Mouse (Mus musculus) cerebellum, adult 11-12 months (tissue): Measurements from ENCODE around the gene Gm10181.
A peak's percentile ranks its signal among the peaks of the same experiment; 100 is the strongest.
"Not testable (repeated sequence)": the region's sequence is repeated elsewhere in the genome, so short reads cannot be mapped to it uniquely, and the experiment has no call there.

ENCODE experiments used
- DNase-seq: peaks from one replicate; pipeline ENCODE4 v3.0.0; 2022

The Gm10181 gene

GRCm38 (mm10) chr9:25089122-25089521 is at the start of gene Gm10181:
Gene Gm10181 (plus strand): TSS chr9:25089422.
- no peak for DNase-seq

DNA sequence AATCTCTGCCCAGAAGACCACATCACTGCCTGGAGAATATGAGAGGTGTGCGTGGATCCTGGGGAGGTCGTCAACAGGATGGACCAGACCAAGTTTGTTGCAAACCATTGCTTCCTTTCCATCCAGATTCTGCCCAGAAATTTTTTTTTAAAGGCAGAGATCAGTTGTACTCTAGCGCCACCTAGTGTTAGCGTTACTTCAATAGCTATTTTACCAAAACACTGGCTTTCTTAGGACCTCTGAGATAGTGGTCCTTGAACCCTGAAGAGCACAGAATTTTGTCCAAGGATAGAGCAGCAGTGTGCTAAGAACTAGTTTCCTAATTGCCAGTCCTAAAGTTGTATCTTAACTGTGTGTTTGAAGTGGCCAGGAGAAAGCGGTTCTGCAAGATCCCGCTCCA is 47.6 kb upstream of the Gm10181 start:
- no peak for DNase-seq

DNA sequence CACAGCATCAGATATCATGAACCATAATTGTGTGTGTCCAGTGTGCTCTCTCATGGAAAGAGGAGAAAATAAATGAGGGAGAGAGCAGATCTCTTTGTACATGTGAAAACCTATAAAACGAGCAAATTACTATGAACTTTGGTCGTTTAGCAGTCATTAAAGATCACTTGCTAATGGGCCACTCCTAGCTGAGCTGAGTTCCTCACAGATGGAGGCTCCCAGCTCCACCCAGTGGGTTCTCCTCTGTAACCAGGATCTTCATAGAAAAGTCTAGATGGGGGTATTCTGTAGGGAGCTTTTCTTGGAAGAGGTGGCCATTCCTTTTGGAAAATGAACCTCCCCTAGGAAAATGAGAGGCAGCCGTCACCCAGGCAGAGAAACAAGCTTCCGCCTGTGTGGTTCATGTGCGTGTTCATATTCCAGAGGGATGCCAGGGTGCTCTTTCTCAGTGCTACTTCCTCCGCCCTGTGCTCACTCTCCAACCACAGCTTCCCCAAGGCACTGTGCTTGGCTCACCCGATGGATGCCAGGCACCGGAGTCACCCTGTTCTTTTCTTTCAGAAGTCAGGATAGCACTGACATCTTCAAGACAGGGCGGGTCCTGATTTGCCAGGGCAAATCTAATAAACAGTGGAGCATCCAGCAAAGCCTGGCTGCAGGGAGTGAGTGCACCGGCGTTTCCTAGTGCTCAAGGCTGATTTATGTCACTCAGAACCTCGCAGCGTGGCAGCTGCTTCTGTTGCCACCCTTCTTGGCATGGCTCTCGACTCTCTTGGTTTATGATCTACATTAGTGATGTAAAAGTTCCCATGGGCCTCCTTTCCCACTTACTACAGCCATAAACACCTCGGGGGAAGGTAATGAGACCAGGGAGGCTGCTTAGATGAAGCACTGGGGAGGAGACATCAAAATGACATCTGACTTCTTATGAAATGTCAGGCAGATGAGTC is 46.8 kb upstream of the Gm10181 start:
- no peak for DNase-seq

DNA sequence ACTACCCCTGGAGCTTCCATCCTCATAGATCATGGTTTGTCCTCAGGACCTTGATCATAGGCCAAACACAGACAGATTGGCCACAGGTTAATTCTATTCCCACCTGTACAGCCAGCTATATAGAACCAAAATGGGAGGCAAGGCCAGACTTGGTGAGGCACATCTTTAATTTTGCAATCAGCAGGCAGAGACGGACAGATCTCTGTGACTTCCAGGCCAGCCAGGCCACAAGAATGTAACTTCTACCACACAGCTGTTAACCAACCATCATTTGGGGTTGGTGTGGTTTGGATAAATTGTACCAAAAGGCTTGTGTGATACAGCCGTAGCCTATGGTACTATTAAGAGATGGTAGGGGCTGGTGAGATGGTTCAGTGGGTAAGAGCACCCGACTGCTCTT is 44.9 kb upstream of the Gm10181 start:
- no peak for DNase-seq

GRCm38 (mm10) chr9:25048289-25048688 is 40.9 kb upstream of the Gm10181 start:
- no peak for DNase-seq

DNA sequence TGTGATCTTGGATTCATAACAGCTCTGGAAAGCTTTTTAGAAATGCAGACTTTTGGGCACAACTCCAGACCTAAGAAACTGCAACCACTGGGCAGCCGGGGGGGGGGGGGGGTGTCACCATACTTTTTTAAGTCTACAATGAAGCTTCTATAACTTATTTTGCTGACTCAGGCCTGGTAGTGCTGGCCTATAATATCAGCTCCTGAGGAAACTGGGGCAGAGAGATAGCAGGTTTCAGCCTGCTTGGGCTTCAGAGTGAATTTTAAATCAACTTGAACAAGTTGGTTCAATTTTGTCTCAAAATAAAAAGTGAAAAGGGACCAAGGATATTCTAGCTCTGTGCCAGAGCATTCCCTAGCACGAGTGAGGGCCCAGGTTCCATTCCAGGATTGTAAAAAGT is 40.3 kb upstream of the Gm10181 start:
- no peak for DNase-seq

- no peak for DNase-seq
Measured at GRCm38 (mm10) chr9:25051901-25052300, 37.3 kb upstream of the Gm10181 start.

DNA sequence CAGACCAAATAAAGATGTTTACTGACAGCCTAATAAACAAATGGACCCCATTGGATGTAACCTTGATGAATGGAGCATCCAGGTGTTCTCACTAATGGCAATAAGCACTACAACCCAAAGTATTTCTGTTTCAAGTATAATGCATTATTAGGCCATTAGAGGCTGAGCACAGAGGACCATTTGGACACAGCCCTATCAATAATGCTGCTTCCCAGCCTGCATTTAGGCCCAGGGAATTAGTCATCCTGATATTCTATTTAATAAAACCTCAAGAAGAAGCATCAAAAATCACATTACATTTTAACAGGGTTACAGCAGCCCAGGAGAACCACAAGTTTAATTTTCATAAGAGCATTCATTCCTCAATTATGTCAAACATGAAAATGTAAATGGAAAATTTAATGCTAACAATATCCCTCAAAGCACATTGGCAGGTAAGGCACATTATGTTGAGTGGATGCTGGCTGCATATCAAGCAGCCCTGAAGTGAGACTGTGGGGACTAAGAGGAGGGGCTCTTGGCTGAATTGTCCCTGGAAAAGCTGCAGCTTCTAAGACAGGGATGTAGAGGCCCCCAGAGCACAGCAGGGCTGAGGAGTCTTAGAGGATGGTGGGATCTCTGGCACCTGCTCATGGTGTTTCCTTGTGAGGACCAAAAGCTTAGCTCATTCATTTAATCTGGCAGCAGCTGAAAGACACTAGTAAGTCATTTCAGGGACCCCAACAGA is 33.4 kb upstream of the Gm10181 start:
- no peak for DNase-seq

- DNase-seq = no peak
Measured at GRCm38 (mm10) chr9:25058726-25059125, 30.5 kb upstream of the Gm10181 start.

GRCm38 (mm10) chr9:25072666-25073065 is 16.6 kb upstream of the Gm10181 start:
- DNase-seq = no peak

DNA sequence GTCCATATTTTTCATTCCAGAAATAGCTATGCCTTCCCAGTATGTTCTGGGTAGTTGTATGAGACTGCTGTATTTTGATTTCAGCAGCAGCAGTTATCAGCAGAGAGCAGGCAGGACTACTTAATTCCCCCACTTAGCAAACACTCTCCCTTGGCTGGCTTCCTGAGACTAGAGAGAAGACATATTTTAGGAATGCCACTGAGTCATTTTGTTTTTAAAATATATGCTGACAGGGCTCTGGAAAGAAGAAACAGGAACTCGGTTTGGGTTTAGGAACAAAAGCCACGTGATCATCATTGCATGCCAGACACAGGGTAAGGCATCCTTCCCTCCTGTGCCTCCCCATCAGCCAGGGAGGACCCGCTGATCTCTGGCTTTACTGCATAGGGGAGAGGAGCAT is 13.2 kb upstream of the Gm10181 start:
- DNase-seq = no peak

DNA sequence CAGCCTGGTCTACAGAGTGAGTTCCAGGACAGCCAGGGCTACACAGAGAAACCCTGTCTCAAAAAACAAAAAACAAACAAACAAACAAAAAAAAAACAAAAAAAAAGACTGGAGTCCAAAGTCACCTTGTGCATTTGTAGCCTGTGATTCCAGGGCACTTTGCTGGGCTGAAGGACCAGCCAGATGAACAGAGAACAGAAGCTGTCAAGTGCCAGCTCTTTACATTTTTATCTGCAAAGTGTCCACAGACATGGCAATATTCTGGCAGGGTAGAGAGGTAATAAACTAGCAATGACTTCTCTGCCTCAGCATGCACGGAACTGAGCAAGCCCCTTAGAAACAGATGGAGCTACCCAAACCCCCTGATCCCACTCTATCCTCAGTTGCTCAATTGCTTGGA is 12.7 kb upstream of the Gm10181 start:
- DNase-seq = no peak

- no peak for DNase-seq
Measured at GRCm38 (mm10) chr9:25090853-25091252, 1.6 kb downstream of the Gm10181 start.

- DNase-seq = no peak
Measured at GRCm38 (mm10) chr9:25102881-25103280, 13.7 kb downstream of the Gm10181 start.

GRCm38 (mm10) chr9:25104638-25105037 is 15.4 kb downstream of the Gm10181 start:
- peak; percentile 15 for DNase-seq

GRCm38 (mm10) chr9:25123590-25123989 is 34.4 kb downstream of the Gm10181 start:
- not testable (repeated sequence) for DNase-seq

DNA sequence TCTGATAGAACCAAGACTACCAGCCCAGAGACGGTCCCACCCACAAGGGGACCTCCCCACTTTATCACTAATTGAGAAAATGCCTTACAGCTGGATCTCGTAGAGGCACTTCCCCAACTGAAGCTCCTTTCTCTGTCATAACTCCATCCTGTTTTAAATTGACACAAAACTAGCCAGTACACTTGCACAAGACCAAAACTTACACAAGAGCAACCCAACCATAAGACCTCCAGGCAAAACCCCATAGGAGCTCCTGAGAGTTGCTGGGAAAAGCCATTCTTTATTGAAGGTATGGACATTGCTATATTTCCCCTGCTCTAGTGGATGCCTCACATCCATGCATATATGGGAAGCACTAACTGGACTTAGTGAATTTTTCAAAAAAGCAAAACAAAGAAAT is 34.8 kb downstream of the Gm10181 start:
- no peak for DNase-seq

DNA sequence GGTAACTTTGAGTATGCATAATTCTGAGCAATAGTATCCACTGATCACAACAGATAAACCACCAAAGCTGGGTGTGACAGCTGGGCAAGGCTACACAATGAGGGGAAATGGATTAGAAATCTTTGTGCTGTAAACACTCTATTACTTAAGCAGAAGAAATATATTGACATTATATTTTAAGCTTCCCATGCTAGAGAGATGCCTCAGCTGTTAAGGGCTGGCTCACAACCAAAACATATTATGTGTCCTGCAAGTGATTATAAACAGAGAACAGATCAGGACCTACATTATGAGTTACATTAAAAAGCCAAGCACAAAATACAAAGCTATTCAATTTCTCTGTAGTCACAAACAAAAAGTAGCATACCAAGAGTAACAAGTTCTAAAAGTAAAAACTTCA is 43.0 kb downstream of the Gm10181 start:
- no peak for DNase-seq

DNA sequence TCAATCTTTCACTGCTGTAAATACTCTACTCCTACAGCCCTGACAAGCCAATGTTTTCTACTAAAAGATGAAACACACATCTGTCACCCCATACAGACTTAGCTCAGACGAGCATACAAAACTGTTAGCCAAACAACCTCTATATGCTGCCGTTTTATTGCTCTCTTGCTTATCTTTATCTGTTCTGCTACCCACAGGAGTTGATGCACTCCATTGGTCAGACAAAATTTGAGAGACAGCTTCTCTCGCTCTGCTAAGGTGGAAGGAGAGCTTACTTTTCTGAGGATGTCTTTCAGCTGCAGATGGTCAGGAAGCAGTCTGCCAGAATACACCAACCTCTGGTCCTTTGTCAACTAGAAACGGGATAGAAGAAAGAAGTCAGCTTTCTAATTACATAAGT is 43.7 kb downstream of the Gm10181 start:
- DNase-seq = no peak

DNA sequence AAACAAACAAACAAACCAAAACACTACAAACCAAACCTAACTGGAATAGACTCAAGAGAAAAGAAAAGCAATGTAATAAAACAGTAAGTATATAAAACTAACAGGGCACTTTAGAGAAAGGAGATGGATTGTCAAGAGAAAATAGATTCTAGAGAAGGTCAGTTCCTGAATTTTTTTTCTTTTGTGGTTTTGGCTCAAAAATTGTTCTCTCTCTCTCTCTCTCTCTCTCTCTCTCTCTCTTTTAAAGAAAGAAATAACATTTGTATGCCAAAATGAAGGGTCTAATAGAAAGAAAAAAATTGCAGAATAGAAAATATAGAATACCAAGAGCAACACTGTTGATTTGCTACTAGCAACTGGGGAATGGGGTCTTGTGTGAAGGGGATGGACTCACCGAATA is 49.7 kb downstream of the Gm10181 start:
- no peak for DNase-seq
